ENCODE assay signal across 9 mouse cellular contexts in genomic region chr9:63657167-63657566, GRCm38 (mm10). TPM values are rescaled to one million over a fixed set of nuclear protein-coding genes. Genes with fewer than 3 reads are reported as not detected.
DNase-seq lines count a peak whose midpoint lies in the region; TF ChIP-seq lines count a peak whose summit lies in the region.
"Had no signal": no experiment of that assay in that cellular context is flagged by ENCODE, and none has a peak within 500 bp of the region (broad histone marks: within the 10 kb centered on the region; RNA-seq: fewer than 3 reads in every experiment).

No protein-coding gene starts in this region.

- H3K27ac ChIP-seq in left cerebral cortex, adult 2 months: no peak overlapping the region
- H3K27ac ChIP-seq: forebrain, embryonic 10.5 days had no signal

- no peak for TF ChIP-seq CTCF in left cerebral cortex, adult 2 months (IDR thresholded peaks at IDR 0.05)

- H3K4me3 ChIP-seq in left cerebral cortex, adult 2 months: no peak overlapping the region
- H3K4me3 ChIP-seq: forebrain, embryonic 10.5 days had no signal

- DNase-seq in adrenal gland, postnatal 25 days: peak; percentile 32
- no peak for DNase-seq in adrenal gland, adult 8-10 months
- DNase-seq in urinary bladder, postnatal 14 days (ENCODE audit: low spot score): peak; percentile 55
- DNase-seq in urinary bladder, postnatal 36 days (ENCODE audit: low spot score in 2 of 2): no peak
- DNase-seq in kidney, postnatal 36 days: peak; percentile 51 to 70
- peak; percentile 32 for DNase-seq in yolk sac, embryonic 10.5 days (ENCODE audit: low spot score)
- DNase-seq in layer of hippocampus, postnatal 25 days (ENCODE audit: extremely low spot score in 1 of 2, low spot score in 1 of 2): no peak
- no peak for DNase-seq in left cerebral cortex, adult 2 months (ENCODE audit: extremely low spot score in 1 of 2, low spot score in 2 of 2)

- intact Hi-C loops in left cerebral cortex, adult 2 months (cut with DNase I): no loop called here

RNA-seq across cellular contexts. Expression of gene Aagab, which starts 54.7 kb away (rescaled TPM):
- total RNA-seq in adrenal gland, postnatal 25 days (2021): 26.6 and 33.1 TPM in 2 replicates
- total RNA-seq in adrenal gland, adult 8-10 months (2022): 10 to 100 TPM; 32.4 to 41.5 (median 36.8) TPM
- 10 to 100 TPM; 55.6 to 60.3 TPM for total RNA-seq in layer of hippocampus, postnatal 25 days (2021)
- total RNA-seq in left cerebral cortex, adult 2 months (2021): 10 to 100 TPM; 52.8 to 54.2 TPM

RNA-seq across cellular contexts. Expression of gene Iqch, which starts 54.9 kb away (rescaled TPM):
- 0.15 TPM in 1 of 2 replicates, not detected in the other for total RNA-seq in adrenal gland, postnatal 25 days (2021)
- total RNA-seq in adrenal gland, adult 8-10 months (2022): under 1 TPM; 0.07 to 0.12 (median 0.10) TPM
- under 1 TPM; 0.12 to 0.25 TPM for total RNA-seq in layer of hippocampus, postnatal 25 days (2021)
- total RNA-seq in left cerebral cortex, adult 2 months (2021): not detected

Comparison
In these comparisons a context has a peak if more than half of its experiments do, and no peak if none do; other contexts are left out.
1. DNase-seq: peak in adrenal gland, postnatal 25 days (single experiment), urinary bladder, postnatal 14 days (single experiment), kidney, postnatal 36 days (2 of 2) and yolk sac, embryonic 10.5 days (single experiment); none in adrenal gland, adult 8-10 months (single experiment), urinary bladder, postnatal 36 days (0 of 2), layer of hippocampus, postnatal 25 days (0 of 2) and left cerebral cortex, adult 2 months (0 of 2).